Mouse (Mus musculus) neural tube, embryonic 11.5 days (tissue): ENCODE measurements around the gene Krit1. TPM values are rescaled to one million over a fixed set of nuclear protein-coding genes. Genes with fewer than 3 reads are reported as not detected.
A peak's percentile ranks its signal among the peaks of the same experiment; 100 is the strongest.
"Not testable (repeated sequence)": the region's sequence is repeated elsewhere in the genome, so short reads cannot be mapped to it uniquely, and the experiment has no call there.

Experiments
- ATAC-seq: fragments of 200-750 bp; cut with Nextera tagmentation; 2 replicates; pipeline ENCODE4 v1.8.0; 2017; ENCODE audit warnings: moderate number of reproducible peaks, mild to moderate bottlenecking, moderate TSS enrichment, moderate library complexity; ENCODE audit not compliant: insufficient read depth, low FRiP score, low TSS enrichment
- DNase-seq: peaks from one replicate; pipeline ENCODE4 v3.0.0-alpha.2; 2015; ENCODE audit warnings: low spot score
- H3K27ac ChIP-seq: fragments of 300-500 bp; sonication (generic); 2 replicates; pipeline ENCODE4 v1.5.1; 2014; ENCODE audit warnings: low read depth, mild to moderate bottlenecking, low read length
- H3K27me3 ChIP-seq: fragments of 300-500 bp; sonication (generic); 2 replicates; pipeline ENCODE4 v1.6.1; 2014; ENCODE audit warnings: mild to moderate bottlenecking, low read length, mixed read lengths; ENCODE audit not compliant: control insufficient read depth, insufficient read depth
- H3K36me3 ChIP-seq: fragments of 300-500 bp; sonication (generic); 2 replicates; pipeline ENCODE4 v1.6.1; 2014; ENCODE audit warnings: mild to moderate bottlenecking, low read length, moderate library complexity, mixed read lengths; ENCODE audit not compliant: control insufficient read depth, insufficient read depth
- H3K4me1 ChIP-seq: fragments of 300-500 bp; sonication (generic); 2 replicates; pipeline ENCODE4 v1.6.1; 2014; ENCODE audit warnings: low read length, mixed read lengths; ENCODE audit not compliant: control insufficient read depth, insufficient read depth
- H3K4me2 ChIP-seq: fragments of 300-500 bp; sonication (generic); 2 replicates; pipeline ENCODE4 v1.6.1; 2014; ENCODE audit warnings: low read depth, mild to moderate bottlenecking, moderate library complexity
- H3K4me3 ChIP-seq: fragments of 300-500 bp; sonication (generic); 2 replicates; pipeline ENCODE4 v1.5.1; 2014; ENCODE audit warnings: low read depth, low read length
- H3K9ac ChIP-seq: fragments of 300-500 bp; sonication (generic); 2 replicates; pipeline ENCODE4 v1.6.1; 2014; ENCODE audit warnings: mild to moderate bottlenecking, low read length
- H3K9me3 ChIP-seq: fragments of 300-500 bp; sonication (generic); 2 replicates; pipeline ENCODE4 v1.6.1; 2016; ENCODE audit warnings: low read length; ENCODE audit not compliant: control insufficient read depth
- WGBS: fragments of 180-500 bp; shearing (Covaris S2); extraction: QIAGEN DNeasy Blood & Tissue Kit; methylation state at CpG from one replicate; pipeline ENCODE4 v1.1.7; 2014; 5-methylcytosine and 5-hydroxymethylcytosine counted together
- polyA plus RNA-seq: library from polyadenylated mRNA; unstranded; fragments of >200 nt; fragmentation: Nextera tagmentation; extraction: Ambion mirVana; gene quantifications from 2 replicates; pipeline ENCODE4 v1.2.1, GENCODE M21; 2014

Krit1 gene
- polyA plus RNA-seq, 1 experiment from 2014 or later = 62.8 TPM

- 6% methylated on average over 24 of the region's 24 CpGs for WGBS
- Histone ChIP-seq H3K9ac (peak within 1 kb of the TSS; percentile 50), H3K9me3 (no peaks in the 10 kb centered on the region), H3K4me3 (peak within 1 kb of the TSS; percentile 31), H3K36me3 (no peaks in the 10 kb centered on the region), H3K4me1 (no peaks in the 10 kb centered on the region), H3K27me3 (no peaks in the 10 kb centered on the region), H3K27ac (no peak within 1 kb of the TSS), H3K4me2 (peak within 1 kb of the TSS; percentile 54)
- DNase-seq = peak; percentile 23
- peak; percentile 31 for ATAC-seq
Measured at GRCm38 (mm10) chr5:3845026-3845425, 42.0 kb downstream of the Krit1 start, which contains the start of gene Lrrd1. TSS of gene Lrrd1 (plus strand) at chr5:3845173.

GRCm38 (mm10) chr5:3870161-3870560, 67.2 kb downstream of the Krit1 start:
- no peaks in the 10 kb centered on the region for H3K27me3 ChIP-seq
- WGBS = 80% methylated on average over 4 of the region's 4 CpGs
- no peak overlapping the region for H3K4me2 ChIP-seq
- no peaks in the 10 kb centered on the region for H3K9me3 ChIP-seq
- DNase-seq = no peak
- no peak overlapping the region for H3K4me3 ChIP-seq
- no peak overlapping the region for H3K9ac ChIP-seq
- H3K36me3 ChIP-seq = no peaks in the 10 kb centered on the region
- no peak overlapping the region for H3K27ac ChIP-seq
- no peaks in the 10 kb centered on the region for H3K4me1 ChIP-seq
- ATAC-seq = no peak

- H3K27me3 ChIP-seq = no peaks in the 10 kb centered on the region
- ATAC-seq (no peak), DNase-seq (no peak)
- no peak overlapping the region for H3K4me2 ChIP-seq
- H3K9me3 ChIP-seq = no peaks in the 10 kb centered on the region
- 20% methylated on average over 1 of the region's 1 CpGs for WGBS
- H3K9ac ChIP-seq = no peak overlapping the region
- H3K27ac ChIP-seq = no peak overlapping the region
- no peaks in the 10 kb centered on the region for H3K36me3 ChIP-seq
- H3K4me1 ChIP-seq = no peaks in the 10 kb centered on the region
- H3K4me3 ChIP-seq = no peak overlapping the region
Measured at GRCm38 (mm10) chr5:3872348-3872747, 69.4 kb downstream of the Krit1 start.

GRCm38 (mm10) chr5:3873485-3873884, 70.5 kb downstream of the Krit1 start:
- Histone ChIP-seq H3K4me2 (no peak overlapping the region), H3K9me3 (no peaks in the 10 kb centered on the region), H3K27ac (no peak overlapping the region), H3K27me3 (no peaks in the 10 kb centered on the region), H3K4me1 (no peaks in the 10 kb centered on the region), H3K4me3 (no peak overlapping the region), H3K9ac (no peak overlapping the region), H3K36me3 (no peaks in the 10 kb centered on the region)
- ATAC-seq (no peak), DNase-seq (no peak)
- WGBS = 83% methylated on average over 3 of the region's 3 CpGs

- H3K9me3 ChIP-seq, H3K4me1 ChIP-seq, H3K9ac ChIP-seq, DNase-seq, H3K27me3 ChIP-seq, H3K27ac ChIP-seq, H3K4me2 ChIP-seq, H3K36me3 ChIP-seq, ATAC-seq, H3K4me3 ChIP-seq: not testable (repeated sequence)
- WGBS = 86% methylated on average over 7 of the region's 7 CpGs
Measured at GRCm38 (mm10) chr5:3886862-3887261, 83.9 kb downstream of the Krit1 start.

GRCm38 (mm10) chr5:3889201-3889600, 86.2 kb downstream of the Krit1 start:
- no peaks in the 10 kb centered on the region for H3K36me3 ChIP-seq
- H3K27ac ChIP-seq = no peak overlapping the region
- H3K4me2 ChIP-seq = no peak overlapping the region
- no peaks in the 10 kb centered on the region for H3K27me3 ChIP-seq
- no peak overlapping the region for H3K9ac ChIP-seq
- H3K4me1 ChIP-seq = no peaks in the 10 kb centered on the region
- no peak for DNase-seq
- no peak for ATAC-seq
- no peaks in the 10 kb centered on the region for H3K9me3 ChIP-seq
- H3K4me3 ChIP-seq = no peak overlapping the region

- DNase-seq, H3K27ac ChIP-seq: not testable (repeated sequence)
Measured at GRCm38 (mm10) chr5:3893459-3894293, 90.7 kb downstream of the Krit1 start, which contains the start of gene Mterf1a. TSS of gene Mterf1a (minus strand) at chr5:3893933.

GRCm38 (mm10) chr5:3894294-3894619, 91.3 kb downstream of the Krit1 start:
- H3K9ac ChIP-seq, H3K27me3 ChIP-seq, ATAC-seq, H3K36me3 ChIP-seq, DNase-seq, H3K9me3 ChIP-seq, H3K4me3 ChIP-seq, H3K27ac ChIP-seq, H3K4me2 ChIP-seq, H3K4me1 ChIP-seq: not testable (repeated sequence)
- WGBS = 95% methylated on average over 4 of the region's 4 CpGs

More at GRCm38 (mm10) chr5:3893459-3894293, 90.7 kb downstream of the Krit1 start, which contains the start of gene Mterf1a:
- H3K9me3 ChIP-seq, H3K36me3 ChIP-seq, H3K4me1 ChIP-seq, H3K27me3 ChIP-seq: not testable (repeated sequence)
- Histone ChIP-seq H3K4me3 (peak within 1 kb of the TSS; percentile 38), H3K4me2 (peak within 1 kb of the TSS; percentile 53), H3K9ac (peak within 1 kb of the TSS; percentile 42)
- peak; percentile 100 for ATAC-seq
- 3% methylated on average over 6 of the region's 47 CpGs for WGBS
